Mouse (Mus musculus): ENCODE data around the gene Lcn9.

GRCm38 (mm10) chr2:25780921-25781320 lies 42.0 kb upstream of the Lcn9 start:
- TF ChIP-seq GATA1 (IDR thresholded peaks at IDR 0.05; ENCODE audit: borderline replicate concordance, low read length) (no peak), FLI1 (IDR thresholded peaks at IDR 0.05; ENCODE audit: low read length) (no peak)
